Mouse (Mus musculus): Measurements from ENCODE around the gene Adck1. TPM values are rescaled to one million over a fixed set of nuclear protein-coding genes. Genes with fewer than 3 reads are reported as not detected.
"Not testable (repeated sequence)": the region's sequence is repeated elsewhere in the genome, so short reads cannot be mapped to it uniquely, and the experiment has no call there.

Adck1 gene
- total RNA-seq (2015; ENCODE audit: low replicate concordance) (0.42 and 2.3 TPM in 2 replicates), total RNA-seq (2017; ENCODE audit: low replicate concordance) (1.8 and 2.0 TPM in 2 replicates)

DNA sequence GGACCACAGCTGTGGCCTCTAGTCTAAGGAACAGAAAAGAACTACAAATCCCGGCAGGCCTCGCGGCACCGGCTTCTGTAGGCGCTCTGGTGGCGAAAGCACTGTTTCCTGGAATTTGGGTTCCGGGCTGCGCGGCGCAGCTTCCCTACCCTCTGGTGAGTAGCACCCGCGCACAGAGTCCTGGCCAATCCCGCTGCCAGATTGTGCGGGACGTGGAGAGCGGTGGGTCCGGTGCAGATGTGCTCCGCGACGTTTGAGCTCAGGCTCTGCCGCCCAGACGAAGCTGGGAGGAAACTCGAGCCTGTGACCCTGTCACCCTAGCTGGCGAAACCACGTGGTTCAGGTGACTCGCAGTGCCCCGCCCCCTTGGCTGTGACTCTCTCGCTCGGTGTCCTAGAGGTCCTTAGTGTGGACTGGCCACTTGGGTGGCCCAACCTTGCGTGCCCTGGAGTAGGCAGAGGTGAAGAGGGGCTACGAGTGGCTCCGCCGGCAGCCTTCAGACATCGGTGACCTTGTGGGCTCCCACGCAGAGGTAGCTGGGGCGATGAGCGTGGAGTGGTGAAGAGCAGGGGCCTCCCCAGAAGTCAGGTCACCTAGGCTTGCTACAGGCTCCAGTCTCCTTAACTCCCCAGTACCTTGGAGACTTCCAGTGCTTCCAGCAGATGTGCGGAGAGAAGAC is at the start of gene Adck1:
Gene Adck1 (plus strand): TSS at position 114 of the 679 bp plus-strand sequence.
- peak; percentile 88 for ATAC-seq (replicated peaks; ENCODE audit: low FRiP score, poor library complexity, severe bottlenecking)

DNA sequence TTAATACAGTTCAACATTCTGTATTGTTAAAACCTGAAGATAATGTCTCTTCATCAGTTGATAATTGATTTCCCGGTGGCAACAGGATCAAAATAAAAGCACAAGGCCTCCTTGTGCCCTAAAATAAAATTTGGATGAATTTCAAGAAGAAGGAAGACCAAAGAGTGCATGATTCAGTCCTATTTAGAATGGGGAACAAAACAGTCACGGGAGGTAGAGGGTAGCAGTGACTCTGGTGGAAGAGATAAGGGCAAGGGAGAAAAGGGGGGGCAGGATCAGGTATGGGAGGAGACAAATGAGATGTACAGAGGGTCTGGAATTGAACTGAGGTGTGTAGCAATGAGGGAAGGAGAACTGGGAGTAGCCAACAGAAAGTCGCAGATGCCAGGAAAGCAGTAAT is 45.8 kb upstream of the Adck1 start:
- ATAC-seq (replicated peaks; ENCODE audit: low FRiP score, poor library complexity, severe bottlenecking) = no peak

DNA sequence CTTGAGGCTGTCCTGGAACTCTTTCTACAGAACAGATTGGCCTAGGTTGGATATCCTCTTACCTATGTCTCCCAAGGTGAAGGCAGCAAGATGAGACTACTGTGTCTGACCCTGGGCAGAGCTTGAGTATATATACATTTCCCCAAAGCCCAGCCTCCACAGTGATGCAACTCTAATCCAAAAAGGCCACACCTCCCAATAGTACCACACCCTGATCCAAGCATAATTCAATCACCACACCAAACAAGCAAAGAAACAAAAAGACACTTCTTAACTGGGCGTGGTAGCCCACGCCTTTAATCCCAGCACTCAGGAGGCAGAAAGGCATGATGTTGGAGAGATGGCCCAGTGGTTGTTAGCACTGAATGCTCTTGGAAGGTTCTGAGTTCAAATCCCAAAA is 36.4 kb upstream of the Adck1 start, which contains the start of gene Gm5039:
Gene Gm5039 (minus strand): TSS at position 101 of the 400 bp plus-strand sequence.
- ATAC-seq (replicated peaks; ENCODE audit: low FRiP score, poor library complexity, severe bottlenecking) = not testable (repeated sequence)

DNA sequence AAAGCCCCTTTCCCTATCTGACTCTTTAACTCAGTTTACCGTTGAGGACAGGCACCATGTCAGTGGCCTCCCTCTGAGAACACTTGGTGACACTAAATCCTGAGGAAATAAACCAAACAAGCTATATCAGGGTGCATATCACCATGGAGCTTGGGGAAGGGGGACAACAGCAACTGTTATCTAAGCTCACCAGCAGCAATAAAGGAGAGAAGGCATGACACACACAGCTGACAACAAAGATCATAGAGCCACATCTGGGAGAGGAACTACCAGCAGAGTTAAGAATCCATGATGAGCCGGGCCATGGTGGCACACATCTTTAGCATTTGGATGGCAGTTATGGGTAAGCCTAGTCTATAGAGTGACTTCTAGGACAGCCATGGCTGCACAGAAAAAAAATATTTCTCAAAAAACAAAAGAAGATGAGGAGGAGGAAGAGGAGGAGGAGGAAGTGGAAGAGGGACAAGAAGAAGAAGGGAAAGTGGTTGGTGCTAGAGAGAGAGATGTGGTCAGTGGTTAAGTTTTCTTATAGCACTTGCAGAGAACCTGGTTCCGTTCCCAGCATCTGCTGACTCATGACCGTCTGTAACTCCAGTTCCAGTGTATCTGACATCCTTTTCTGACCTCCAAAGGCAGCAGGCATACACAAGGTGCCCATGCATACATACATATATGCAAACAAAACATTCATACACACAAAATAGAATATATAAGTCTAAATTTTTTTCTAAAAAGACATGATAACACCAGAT is 23.5 kb upstream of the Adck1 start:
- ATAC-seq (replicated peaks; ENCODE audit: low FRiP score, poor library complexity, severe bottlenecking) = not testable (repeated sequence)

DNA sequence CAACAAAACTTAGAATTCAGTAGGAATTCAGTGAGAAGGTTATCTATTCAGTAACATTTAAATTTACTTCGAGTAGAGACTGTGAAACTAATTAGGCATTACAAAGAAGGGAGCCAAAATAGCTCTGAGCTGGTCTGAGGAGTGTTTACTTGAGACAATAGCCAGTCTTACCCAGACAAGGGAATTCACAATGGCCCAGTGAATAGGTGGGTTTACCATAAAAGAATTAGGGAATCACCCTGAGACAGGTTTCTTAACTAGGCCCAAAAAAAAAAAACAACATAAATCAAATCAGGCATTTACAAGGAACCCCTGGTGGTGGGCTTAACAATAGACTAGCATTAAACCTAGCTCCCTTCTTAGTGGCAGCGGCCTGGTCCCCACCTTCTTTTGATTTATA is 19.1 kb upstream of the Adck1 start:
- not testable (repeated sequence) for ATAC-seq (replicated peaks; ENCODE audit: low FRiP score, poor library complexity, severe bottlenecking)

DNA sequence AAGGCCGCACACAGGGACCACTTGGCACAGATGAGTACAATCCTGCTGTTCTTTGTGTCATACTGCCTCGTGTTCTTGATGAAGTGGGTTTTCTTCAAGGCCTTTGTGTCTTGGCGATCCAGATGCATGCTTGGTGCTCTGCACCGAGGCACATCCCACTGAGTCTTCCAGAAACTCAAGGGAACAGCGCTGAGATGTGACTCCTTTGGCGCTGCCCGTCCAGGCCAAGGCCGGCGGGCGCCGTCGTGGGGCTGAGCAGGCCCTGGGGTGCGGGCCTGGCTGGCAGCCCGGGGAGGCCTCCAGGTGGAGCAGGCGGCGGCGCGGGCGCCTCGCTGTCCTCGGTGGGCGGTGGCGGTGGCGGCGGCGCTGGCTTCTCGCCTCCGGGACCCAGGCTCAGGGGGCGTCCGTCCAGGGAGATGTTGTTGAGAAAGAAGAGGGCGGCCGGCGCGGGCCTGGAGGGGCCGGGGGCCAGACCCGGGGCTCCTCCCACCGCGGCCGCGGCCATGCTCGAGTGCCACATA is 6.1 kb upstream of the Adck1 start:
- ATAC-seq (replicated peaks; ENCODE audit: low FRiP score, poor library complexity, severe bottlenecking) = no peak

DNA sequence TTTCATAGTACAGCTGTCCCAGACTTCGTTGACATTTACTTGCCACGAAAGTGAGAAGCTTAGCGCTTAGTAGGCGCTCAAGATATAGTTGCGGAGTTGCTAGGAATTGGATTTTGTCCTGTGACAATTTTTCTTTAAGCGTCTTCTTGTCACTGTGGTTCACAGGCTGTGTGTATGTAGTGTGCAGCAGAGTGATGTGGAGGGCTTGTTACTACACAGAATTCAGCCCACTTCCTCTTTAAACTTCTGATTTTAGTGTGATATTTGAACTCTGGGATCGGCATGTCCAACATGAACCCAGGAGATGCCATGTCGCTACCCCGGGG is 729 bp downstream of the Adck1 start:
- ATAC-seq (replicated peaks; ENCODE audit: low FRiP score, poor library complexity, severe bottlenecking) = no peak

DNA sequence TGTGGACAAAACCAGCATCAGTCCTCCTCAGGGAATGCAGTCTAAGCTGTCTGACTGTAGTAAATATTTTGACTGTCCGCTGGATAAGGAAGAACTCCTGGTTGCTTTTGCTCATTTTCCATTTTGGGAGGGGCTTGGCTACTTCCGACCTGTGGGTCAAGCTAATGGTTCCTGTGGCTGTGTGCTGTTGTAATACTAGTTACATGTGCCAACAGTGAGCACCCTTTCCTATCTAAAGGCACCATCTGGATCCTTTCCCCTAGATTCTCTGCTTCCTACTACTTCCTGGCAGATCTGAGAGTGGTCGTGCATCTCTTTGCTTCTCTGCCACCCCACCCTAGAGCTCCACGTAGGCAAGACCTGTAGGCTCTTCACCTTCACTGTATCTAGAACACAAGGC is 7.3 kb downstream of the Adck1 start:
- no peak for ATAC-seq (replicated peaks; ENCODE audit: low FRiP score, poor library complexity, severe bottlenecking)

DNA sequence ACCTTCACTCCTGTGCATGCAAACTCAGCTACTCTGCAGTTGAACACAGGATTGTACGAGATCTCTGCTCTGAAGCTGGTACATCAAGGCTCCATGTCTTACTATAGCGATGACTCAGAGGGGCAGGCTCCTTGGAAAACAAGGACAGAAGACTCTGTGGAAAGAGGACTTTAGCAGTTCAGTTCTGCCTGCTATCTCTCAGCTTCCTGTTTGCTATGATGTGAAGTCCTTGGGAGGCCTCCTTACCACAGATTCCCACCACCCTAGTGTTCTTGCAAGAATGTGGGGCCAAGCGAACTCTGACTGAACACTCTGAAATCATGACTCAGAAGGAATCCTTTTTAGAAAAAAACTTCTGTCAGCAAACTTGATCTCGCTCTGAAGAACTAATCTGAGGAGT is 8.3 kb downstream of the Adck1 start:
- no peak for ATAC-seq (replicated peaks; ENCODE audit: low FRiP score, poor library complexity, severe bottlenecking)

DNA sequence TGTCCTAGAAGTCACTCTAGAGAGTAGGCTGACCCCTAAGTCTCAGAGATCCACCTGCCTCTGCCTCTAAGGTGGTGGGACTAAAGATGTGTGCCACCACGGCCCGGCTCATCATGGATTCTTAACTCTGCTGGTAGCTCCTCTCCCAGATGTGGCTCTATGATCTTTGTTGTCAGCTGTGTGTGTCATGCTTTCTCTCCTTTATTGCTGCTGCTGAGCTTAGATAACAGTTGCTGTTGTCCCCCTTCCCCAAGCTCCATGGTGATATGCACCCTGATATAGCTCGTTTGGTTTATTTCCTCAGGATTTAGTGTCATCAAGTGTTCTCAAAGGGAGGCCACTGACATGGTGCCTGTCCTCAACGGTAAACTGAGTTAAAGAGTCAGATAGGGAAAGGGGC is 9.3 kb downstream of the Adck1 start:
- ATAC-seq (replicated peaks; ENCODE audit: low FRiP score, poor library complexity, severe bottlenecking) = not testable (repeated sequence)

DNA sequence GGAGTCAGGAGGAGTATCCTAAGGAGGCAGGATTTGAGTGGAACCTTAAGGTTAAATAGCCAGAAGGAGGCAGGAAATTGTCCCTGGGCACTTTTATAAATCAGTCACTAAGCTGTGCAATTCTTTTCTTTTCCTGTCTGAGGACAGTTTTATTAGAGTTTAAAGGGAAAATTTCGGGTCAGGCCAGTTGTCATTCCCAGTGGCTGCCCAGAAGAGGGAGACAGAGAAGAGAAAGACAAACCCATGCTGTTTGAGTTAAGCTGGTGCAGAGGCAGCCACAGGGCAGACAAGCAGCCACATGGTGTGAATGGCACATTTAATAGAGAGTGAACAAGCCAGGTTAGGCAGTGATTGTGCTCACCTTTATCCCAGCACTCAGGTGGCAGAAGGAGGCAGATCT is 10.0 kb downstream of the Adck1 start:
- not testable (repeated sequence) for ATAC-seq (replicated peaks; ENCODE audit: low FRiP score, poor library complexity, severe bottlenecking)

DNA sequence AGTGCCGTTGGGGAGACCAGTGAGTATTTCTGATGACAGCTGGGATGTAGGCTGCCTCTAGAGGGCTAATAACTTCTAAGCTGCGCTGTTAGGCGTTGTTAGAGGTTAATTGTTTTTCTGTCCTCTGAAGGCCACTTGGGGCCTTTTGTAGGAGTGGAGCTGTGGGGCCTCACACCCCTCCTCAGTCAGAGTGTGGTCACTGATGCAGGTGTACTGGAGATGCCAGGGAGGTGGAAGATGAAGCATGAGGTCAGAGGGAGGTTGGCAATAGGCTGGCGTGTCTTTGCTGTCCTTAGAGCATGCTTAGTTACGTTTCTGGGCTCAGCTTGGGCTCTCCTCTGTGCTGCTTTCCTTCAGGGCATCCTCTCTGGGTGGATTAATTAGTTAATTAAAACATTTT is 11.7 kb downstream of the Adck1 start:
- ATAC-seq (replicated peaks; ENCODE audit: low FRiP score, poor library complexity, severe bottlenecking) = no peak

DNA sequence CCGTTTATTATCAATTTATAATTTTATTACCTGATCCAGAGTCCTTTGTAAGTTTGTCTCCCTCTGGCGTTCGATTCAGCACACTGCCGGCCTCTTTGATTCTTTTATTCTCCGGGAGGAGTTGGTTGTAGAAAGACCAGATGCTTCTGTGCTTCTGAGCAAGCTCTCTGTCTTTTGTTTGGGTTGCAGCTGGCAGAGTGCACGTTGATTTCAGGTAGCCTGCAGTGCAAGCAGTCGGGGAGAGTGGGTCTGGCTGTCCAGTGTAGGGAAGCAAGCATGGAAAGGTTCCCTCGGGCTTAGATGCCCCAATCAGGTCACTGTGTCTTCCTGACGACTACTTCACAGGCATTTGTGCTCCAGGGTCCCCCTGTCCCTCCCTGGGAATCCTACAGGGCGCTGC is 16.5 kb downstream of the Adck1 start:
- no peak for ATAC-seq (replicated peaks; ENCODE audit: low FRiP score, poor library complexity, severe bottlenecking)

DNA sequence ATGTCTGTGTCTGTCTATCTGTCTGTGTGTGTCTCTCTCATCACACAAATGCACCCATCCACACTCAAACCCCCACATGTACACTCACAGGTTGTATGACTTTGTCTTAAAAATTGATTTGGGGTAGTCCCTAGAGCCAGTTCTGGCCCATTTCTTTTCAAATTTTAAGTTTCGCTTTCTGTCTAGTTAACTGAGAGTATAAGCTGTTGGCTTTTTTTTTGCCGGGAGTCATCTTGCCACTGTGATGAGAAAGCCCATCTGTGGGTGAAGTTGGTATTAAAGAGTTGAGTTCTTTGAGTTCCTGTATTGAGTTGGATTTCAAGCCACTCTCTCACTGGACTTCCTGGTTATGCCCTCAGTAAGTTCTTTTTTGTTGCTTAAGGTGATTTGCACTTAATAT is 17.9 kb downstream of the Adck1 start:
- ATAC-seq (replicated peaks; ENCODE audit: low FRiP score, poor library complexity, severe bottlenecking) = no peak

DNA sequence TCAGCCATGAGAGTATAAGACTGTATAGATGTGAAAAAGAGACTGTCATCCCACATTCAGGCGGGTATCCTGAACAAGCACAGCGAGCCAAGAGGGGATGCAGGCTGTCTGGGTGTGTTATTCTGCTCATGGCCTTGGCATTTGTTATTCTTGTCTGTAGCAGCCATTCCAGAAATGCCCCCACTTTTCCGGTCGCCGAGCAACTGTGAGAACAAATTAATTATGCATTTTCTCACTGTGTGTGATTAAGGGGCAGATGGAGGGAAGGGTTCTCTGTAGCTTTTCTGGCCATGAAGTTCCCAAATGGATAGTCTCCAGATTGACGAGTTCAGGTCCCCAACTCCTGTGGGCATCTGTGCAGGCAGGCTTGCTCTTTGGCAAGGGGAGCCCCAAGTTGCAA is 28.5 kb downstream of the Adck1 start:
- ATAC-seq (replicated peaks; ENCODE audit: low FRiP score, poor library complexity, severe bottlenecking) = no peak

DNA sequence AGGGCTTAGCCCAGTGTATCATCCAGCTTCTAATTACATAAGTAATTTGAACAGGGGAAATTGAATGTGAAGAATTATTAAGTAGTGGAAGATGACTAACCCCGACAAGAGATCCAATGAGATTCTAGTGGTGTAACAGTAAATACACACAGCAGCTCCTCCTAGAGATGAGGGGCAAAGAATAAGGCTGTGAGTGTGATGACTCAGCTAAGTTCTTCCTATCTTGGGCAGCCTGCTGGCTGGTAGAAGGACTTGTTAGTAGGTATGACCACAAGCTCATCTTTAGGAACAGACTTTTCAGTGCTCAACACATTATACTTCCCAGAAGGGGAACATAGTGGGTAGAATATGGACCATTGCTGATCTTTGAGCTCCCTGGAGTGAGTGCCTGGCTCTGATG is 38.3 kb downstream of the Adck1 start:
- ATAC-seq (replicated peaks; ENCODE audit: low FRiP score, poor library complexity, severe bottlenecking) = no peak

DNA sequence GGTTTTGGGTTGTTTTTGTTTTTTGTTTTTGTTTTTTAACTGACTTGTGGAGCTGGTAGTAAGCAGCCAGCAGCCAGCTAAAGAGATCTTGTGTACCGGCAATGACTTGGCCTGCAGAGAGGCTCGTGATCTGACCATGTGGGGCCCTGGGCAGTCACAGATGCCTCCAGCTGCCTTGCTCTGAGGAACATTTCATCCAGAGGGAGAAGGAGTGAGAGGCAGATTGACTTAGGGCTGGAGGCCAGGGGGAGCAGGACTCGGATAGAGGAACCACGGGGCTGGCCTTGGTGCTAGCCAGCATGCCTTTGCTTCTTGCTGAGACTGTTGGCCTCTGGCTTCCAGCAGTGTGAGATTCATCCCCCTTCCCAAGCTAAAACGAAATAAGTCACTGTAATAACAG is 43.2 kb downstream of the Adck1 start:
- no peak for ATAC-seq (replicated peaks; ENCODE audit: low FRiP score, poor library complexity, severe bottlenecking)

DNA sequence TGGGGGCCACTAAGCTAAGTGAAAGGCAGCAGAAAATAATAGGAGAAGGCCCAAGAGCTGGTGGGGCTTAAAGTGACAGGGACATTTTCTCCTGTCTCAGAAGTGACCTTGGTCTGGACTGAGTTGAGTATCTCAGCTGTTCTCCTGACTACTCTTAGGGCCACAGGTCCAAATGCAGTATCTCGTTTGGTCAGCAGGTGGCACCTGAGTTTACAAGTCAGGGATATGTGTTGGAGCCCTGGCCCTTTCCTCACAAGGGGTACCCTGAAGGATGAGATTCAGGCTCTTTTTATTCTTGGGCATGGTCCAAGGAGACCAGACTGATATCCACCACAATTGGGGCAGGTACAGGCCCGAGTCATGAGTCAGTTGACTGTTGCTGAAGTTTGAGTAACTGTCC is 44.8 kb downstream of the Adck1 start:
- no peak for ATAC-seq (replicated peaks; ENCODE audit: low FRiP score, poor library complexity, severe bottlenecking)

DNA sequence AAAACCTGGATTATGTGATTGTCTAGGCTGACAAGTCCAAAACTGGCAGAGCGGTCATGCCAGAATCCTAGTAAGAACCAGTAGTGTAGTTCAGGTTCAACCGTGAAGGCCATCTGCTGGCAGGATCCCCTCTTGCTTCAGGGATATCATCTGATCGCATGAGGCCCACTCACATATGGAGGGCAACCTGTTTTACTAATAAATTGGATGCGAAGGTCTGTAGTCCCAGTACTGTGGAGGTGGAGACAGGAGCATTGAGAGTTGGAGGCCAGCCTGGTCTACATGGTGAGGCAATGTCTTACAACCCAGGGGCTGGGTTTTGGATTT is 47.6 kb downstream of the Adck1 start:
- ATAC-seq (replicated peaks; ENCODE audit: low FRiP score, poor library complexity, severe bottlenecking) = no peak

DNA sequence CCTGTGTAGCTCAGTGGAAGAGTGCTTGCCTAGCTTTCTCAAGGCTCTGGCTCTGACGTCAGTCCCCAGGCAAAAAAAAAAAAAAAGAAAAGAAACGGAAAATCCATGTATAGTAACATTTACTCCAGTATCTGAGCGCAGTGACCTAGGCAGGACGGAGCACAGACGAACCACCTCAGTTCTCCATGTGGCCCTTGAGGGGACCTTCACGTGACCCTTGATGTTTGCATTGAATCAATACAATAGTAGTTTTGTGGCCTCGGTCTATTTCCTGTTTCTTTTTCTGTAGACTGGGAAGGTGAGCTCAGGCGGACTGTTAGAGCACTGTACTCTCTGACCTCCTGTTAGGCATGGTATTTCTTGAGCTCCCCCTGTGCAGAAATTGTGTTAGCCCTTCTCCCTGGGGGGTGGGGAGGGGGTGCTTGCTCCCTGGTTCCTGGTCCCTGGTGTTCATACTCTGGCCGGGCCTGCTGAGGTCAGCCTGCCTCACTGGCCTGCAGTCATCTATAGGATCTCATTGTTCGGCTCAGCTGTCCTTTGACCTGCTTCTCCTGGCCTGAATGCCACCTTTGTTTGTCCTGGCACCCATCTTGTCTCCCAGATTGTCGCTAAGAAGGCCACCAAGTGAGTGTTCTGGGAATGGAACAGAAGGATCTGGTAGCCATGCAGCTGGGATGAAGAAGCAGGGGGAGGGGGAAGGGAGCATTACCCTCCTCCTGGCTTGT is 48.1 kb downstream of the Adck1 start:
- no peak for ATAC-seq (replicated peaks; ENCODE audit: low FRiP score, poor library complexity, severe bottlenecking)

DNA sequence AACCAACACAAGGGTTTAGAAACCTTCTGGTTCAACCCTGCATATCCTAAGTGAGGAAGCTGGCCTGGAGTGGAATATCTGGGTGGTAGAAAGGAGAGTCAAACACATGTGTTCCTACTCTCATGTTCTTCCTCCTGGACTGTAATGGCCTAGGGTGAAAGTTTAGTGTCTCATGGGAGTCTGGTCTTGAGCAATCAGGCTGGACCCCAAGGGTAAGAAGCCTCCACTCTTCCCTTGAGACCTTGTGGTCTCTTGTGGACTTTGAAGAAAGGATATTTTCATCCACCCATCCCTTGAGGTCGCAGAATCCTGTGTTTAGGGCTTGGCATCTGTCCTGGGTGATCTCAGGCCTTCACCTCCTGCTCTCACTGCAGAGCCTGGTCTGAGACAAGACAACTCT is 52.9 kb downstream of the Adck1 start:
- no peak for ATAC-seq (replicated peaks; ENCODE audit: low FRiP score, poor library complexity, severe bottlenecking)
